Mouse (Mus musculus) thymus, adult 2 months (tissue): ENCODE measurements around the gene S100a4.

ENCODE experiments used
- CTCF ChIP-seq: fragments of 200-500 bp; IDR thresholded peaks from 2 replicates; pipeline ENCODE4 v1.5.1; 2012; ENCODE audit warnings: mild to moderate bottlenecking, control low read depth, low read length, moderate library complexity, borderline replicate concordance; ENCODE audit not compliant: control insufficient read depth, poor library complexity, insufficient read depth; ENCODE audit errors: extremely low read depth
- POLR2A ChIP-seq: fragments of 200-500 bp; IDR thresholded peaks from 2 replicates; pipeline ENCODE4 v1.6.1; 2012; ENCODE audit warnings: mild to moderate bottlenecking, low read length, control low read depth, moderate library complexity; ENCODE audit not compliant: control insufficient read depth, poor library complexity, insufficient read depth; ENCODE audit errors: extremely low read depth

DNA sequence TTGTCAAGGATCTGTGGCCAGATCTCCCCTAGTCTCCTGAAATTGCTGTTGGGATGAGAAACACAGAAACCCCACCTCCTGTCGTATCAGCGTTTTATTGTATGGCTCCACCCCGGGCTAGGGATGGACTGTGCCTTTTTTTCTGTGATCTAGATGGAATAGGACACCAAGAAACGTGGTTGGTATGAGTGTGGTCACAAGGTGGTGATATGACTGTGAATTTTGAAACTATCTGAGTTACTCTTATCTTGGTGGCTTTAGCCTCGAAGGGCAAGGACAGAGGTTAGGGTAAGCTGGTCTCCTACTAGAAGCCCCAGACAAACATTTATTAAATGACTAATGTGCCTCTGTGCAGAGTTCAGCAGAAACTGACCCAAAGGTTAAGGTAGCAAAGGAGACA, 8.0 kb upstream of the S100a4 start:
- TF ChIP-seq CTCF (no peak), POLR2A (no peak)
